Mouse (Mus musculus) G1E (cell line): ENCODE data around the gene Lrrc1.

ENCODE experiments used
- CTCF ChIP-seq: IDR thresholded peaks from 2 replicates; pipeline ENCODE4 v1.5.1; 2012; ENCODE audit warnings: low read depth, low read length, inconsistent platforms, mixed read lengths
- GATA1 ChIP-seq: IDR thresholded peaks from 2 replicates; pipeline ENCODE4 v1.6.1; 2012; ENCODE audit warnings: borderline replicate concordance, low read length, inconsistent platforms, mixed read lengths
- GATA2 ChIP-seq: IDR thresholded peaks from 2 replicates; pipeline ENCODE4 v1.6.1; 2012; ENCODE audit warnings: low read depth, low read length, inconsistent platforms, borderline replicate concordance

DNA sequence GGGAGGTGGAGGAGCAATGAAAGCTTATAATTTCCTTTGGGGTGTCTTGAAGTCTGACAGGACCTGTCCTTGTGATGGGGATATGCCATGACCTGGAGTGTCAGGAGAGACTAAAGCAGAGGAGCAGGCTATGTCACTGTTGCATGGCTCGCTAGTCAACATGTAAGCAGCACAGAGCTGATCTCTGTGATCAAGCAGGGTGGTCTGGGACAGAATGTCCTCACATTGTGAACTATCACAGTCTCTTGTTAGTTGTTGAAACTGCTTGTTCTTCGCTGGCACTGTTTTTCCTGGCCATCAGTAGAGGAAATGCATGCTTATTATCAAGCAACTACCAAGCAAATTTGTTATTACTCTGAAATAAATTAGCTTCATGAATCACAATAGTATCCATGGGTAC is 38.6 kb upstream of the Lrrc1 start:
- TF ChIP-seq CTCF: no peak
- no peak for TF ChIP-seq GATA1
- TF ChIP-seq GATA2: no peak
